Mouse (Mus musculus): ENCODE measurements around the gene Vip.

DNA sequence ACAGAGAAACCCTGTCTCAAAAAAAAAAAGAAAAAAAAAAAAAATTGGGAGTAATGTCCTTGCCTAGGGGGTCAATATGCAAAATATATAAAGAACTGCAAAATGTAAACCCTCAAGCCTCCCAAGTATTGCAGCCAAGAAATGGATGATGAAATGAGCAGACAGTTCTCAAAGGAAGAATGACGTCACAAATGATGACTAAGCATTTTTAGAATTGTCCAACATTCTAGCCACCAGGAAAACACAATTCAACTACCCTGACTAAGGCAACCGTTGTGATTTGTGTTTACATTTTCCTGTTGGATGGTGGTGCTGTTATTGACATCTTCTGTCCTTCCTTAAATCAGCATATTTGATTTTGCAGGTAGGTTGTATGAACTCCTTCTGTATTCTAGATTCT lies 42.3 kb downstream of the Vip start:
- TF ChIP-seq CTCF (conservative IDR thresholded peaks at IDR 0.05; ENCODE audit: low read length) = no peak
- no peak for TF ChIP-seq POU5F1 (IDR thresholded peaks at IDR 0.05; ENCODE audit: borderline replicate concordance, low read length)
- no peak for TF ChIP-seq NANOG (IDR thresholded peaks at IDR 0.05; ENCODE audit: borderline replicate concordance, low read length)
